Mouse (Mus musculus): ENCODE data around the gene Asgr2.
"Not testable (repeated sequence)": the region's sequence is repeated elsewhere in the genome, so short reads cannot be mapped to it uniquely, and the experiment has no call there.

Asgr2 gene

DNA sequence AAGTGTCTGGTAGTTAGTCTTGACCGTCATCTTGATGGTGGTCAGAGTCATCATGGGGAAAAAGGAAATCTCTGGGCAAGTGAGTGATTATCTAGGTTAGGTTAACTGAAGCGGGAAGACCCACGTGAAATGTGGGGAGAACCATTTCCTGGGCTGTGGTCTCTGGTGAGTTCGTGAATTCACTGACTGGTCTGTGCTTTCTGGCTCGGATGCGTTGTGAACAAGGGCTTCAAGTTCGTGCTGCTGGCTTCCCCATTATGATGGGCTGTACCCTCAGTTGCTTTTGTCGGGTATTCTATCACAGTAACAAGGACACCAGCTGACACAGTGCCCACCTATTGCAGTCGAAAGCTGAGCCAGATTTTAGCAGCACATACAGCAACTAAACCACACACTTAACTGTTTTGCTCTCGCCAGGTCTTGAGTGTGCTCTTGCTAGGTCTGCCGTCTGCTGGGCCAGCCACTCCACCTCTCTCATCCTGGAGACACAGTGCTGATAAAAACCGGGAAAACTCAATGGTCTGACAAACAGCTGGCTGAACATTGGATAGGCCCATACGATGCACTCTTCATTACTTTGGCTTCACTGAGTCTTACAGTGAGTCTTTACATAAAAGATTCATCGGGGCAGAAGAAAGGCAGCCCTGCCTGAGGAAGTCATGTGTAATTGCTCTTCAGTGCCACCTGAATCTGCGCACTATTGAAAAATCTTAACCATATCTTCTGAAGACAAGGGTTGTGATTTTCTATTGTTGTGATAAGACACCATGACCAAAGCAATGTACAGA, 11.4 kb upstream of the Asgr2 start:
- DNase-seq (ENCODE audit: inconsistent age in 2 of 2, low spot score in 1 of 2), result no peak

DNA sequence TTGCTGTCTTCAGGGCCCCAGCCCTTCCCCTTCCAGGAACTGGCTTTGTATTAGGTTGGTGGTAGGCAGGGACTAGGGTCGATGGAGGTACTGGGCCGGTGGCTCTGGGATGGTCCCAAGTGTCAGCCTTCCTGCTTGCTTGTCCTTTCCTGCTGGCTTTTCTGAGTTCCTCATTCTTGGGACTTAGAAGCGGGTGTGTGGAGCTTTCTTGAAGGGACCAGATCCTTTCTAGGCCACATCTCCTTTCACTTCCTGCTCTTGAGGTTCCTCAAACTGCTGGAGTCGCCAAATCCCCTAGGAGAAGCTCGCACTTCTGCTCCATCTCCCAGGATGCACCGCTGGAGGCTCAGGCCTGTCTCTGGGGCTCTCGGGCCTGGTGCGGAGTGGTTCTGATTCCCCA, 7.9 kb upstream of the Asgr2 start:
- DNase-seq (ENCODE audit: inconsistent age in 2 of 2, low spot score in 1 of 2), result no peak

DNA sequence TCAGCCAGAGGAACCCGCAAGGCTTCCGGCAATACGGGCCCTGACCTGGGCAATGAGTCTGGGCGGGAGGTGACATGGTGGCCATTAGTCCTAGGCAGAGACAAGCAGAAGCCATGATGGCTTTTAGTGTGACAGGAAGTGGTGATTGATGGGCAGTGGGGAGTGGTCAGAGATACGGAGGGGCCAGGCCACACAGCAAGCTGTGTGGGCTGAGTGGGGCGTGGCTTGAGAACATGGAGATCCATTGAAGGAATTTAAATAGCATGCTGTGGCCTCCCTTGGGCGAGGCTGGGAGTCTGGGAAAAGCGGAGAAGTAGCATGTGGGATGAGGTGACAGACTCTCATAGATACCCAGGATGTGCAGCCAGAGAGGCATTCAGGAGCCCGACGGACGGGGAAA, 5.0 kb downstream of the Asgr2 start:
- DNase-seq (ENCODE audit: inconsistent age in 2 of 2, low spot score in 1 of 2), result no peak

DNA sequence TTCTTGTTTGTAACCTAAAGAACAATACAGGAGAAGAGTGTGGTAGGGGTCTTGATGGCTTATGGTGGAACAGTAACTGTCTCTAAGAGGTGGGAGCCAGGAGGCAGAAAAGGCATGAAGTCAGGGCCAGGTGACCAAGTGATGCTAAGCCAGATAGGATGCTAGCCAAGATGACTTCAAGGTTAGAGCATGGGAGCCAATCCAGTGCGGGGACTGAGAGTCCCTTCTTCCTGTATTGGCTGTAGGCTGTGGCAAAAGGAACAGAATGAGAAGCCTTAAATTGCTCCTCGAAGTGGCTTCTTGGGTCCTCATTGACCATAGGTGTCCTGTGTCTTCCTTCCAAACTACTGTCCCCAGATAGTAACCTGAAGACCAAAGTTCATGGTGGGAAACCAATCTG, 6.7 kb downstream of the Asgr2 start:
- peak in 1 of 2 experiments; percentile 56 for DNase-seq (ENCODE audit: inconsistent age in 2 of 2, low spot score in 1 of 2)

DNA sequence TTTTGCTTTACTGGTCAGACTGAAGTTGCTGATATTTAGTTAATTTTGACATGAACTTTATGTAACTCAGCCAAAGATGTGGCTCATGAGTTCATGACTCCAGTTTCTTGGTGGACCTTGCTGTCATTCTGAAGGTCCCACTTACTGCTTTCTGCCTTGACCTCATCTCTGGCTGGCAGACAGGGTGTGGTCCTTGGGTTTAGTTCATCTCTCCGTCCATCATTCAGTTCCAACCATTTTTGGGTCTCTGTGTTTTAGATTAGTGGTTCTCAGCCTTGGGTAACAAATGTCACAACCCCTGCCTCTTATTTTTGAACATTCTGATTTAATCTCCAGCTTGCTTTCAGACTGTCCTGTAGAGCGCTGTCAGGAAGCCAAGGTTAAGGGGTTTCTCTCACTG, 7.4 kb downstream of the Asgr2 start:
- DNase-seq (ENCODE audit: inconsistent age in 2 of 2, low spot score in 1 of 2), result peak; percentile 36 to 78

DNA sequence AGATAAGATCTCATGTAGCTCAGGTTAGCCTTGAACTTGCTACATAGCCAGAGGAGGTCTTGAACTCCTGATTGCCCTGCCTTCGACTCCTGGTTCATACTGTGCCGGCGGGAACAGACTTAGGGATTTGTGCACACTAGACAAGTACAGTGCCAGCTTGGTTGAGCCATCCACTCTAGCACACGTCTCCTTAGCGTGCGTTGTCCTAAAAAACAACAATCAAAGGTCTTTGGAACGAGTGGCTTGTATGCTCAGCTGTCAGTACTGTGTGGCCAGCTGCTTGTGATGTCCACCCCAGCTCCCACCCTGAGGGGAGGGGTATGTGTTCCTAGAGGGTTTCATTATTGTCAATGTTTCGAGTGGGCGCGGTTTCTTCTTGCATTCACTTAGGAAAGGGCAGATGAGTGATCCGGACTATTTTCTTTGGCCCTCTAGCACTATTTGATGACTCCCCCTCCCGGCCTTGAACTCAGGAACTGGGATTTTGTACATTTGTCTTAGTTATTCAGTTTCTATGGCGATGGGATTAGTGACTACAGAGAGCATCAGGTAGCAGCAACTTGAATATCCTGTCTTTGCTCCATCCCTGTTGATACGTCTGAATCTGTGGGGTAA, 11.4 kb downstream of the Asgr2 start:
- DNase-seq (ENCODE audit: inconsistent age in 2 of 2, low spot score in 1 of 2), result peak in 1 of 2 experiments; percentile 73

DNA sequence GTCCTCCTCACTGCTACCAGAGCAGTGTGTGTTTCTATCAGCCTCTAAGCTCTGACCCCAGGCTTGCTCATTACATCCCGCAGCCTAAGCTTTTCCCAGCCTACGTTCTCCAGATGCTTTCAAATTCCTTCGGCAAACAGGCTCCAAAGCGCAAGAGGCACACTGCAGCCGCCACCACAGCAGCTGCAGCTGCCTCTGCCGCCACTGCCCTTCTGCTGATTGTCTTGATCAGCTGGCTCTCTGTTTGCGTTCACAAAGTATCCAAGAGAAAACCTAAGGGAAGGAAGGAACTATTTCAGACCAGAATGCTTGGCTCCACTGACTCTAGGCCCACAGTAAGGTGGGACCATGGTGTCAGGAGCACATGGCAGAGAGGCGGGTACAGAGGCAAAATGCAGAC, 14.6 kb downstream of the Asgr2 start:
- DNase-seq (ENCODE audit: inconsistent age in 2 of 2, low spot score in 1 of 2), result no peak

DNA sequence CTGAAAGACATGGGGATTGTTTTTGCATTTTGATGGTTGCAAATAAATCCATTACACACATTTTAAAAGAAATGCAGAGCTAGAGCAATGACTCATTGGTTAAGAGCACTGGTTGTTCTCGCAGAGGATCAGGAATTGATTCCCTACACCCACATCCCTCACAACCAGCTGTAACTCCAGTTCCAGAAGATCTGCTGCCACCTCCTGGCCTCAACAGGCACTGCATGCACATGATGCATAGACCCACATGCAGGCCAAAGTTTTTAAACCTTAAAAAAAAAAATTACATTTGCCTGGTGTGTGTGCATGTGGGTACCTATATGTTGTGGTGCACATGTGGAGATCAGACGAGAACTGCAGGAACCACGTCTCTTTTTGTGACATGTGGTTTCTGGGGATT, 17.7 kb downstream of the Asgr2 start:
- DNase-seq (ENCODE audit: inconsistent age in 2 of 2, low spot score in 1 of 2), result peak in 1 of 2 experiments; percentile 75

DNA sequence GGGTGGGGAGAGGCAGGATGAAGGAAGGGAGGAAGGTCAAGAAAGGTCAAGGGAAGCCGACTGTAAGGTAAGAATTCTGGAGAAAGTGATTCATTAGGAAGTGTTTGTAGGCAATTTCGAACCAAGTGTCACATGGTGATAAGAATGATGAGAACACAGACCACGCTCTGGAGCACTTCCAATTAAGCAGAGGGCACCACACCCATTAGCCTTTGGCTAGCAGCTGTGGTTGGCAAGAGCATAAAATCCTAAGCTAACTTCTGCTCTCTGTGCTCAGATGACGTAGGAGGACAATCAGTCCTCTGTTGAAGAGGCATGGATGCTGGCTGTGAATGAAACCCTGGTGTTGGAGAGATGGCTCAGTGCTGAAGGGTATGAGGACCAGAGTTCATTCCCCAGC, 22.1 kb downstream of the Asgr2 start:
- DNase-seq (ENCODE audit: inconsistent age in 2 of 2, low spot score in 1 of 2), result no peak

DNA sequence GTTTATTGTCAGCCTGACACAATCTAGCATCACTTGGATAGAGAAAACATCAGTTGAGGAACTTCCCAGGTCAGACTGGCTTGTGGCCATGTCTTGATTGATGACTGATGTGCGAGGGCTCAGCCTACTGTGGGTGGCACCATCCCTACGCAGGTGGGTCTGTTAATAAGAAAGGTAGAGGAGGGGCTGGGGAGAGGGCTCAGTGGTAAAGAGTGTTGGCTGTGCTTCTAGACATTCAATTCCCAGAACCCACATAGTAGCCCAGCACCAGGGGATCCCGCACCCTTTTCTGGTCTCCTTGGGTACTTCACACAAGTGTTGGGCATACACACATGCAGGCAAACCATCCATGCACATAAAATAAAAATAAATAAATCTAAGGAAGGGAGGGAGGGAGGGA, 23.5 kb downstream of the Asgr2 start:
- no peak for DNase-seq (ENCODE audit: inconsistent age in 2 of 2, low spot score in 1 of 2)

DNA sequence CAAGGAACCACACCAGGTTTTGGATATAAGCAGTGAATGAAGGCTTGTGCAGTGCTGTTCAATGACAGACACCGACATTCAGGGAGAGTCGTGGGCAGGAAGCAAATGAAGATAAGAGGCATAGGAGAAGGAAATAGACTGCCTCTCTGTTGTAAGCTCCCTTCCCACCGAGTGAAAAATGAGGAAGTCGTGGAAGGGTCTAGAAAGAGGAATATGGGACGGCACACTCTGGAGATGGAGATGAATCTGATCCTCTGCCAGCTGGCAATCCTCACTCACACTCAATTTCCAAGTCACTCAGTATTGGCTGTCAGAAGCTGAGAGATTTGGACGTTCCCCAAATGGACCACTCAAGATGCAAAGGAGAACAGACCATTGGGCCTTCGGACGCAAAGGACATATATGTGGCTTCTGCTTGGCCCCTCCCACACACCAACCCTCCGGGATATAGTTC, 37.5 kb downstream of the Asgr2 start, which contains the start of gene Mgl2:
Gene Mgl2, plus strand, starts transcription at position 404 of the 454 bp plus-strand sequence.
- DNase-seq (ENCODE audit: inconsistent age in 2 of 2, low spot score in 1 of 2), result no peak

DNA sequence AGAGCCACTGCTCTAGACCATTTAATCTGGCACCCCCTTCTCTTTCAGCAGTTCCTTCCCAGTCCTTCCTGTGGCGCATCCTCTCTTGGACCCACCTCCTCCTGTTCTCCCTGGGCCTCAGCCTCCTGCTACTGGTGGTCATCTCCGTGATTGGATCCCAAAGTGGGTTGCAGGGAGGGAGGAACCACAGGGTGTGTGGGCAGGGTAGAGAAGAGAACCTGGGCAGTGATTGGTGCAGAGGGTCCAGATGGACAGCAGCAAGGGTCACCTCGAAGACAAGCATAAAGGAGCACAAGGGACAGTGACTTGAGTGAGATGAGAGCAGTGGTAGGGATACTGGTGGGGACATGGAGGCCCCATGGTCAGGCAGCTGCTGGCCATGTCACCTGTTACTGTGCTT, 42.6 kb downstream of the Asgr2 start:
- not testable (repeated sequence) for DNase-seq (ENCODE audit: inconsistent age in 2 of 2, low spot score in 1 of 2)

DNA sequence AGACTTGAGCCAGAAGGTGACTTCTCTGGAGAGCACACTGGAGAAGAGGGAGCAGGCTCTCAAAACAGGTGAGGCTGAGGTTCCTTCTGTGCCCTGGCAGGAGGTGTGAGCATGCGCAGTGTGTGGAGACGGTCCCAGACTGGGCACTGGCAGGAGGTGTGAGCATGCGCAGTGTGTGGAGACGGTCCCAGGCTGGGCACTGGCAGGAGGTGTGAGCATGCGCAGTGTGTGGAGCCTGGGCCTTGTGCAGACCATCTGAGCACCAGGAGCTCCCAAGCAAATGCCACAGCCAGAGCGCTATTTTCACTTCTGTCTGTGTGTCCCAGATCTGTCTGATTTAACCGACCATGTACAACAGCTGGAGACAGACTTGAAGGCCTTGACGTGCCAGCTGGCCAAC, 43.5 kb downstream of the Asgr2 start:
- DNase-seq (ENCODE audit: inconsistent age in 2 of 2, low spot score in 1 of 2), result not testable (repeated sequence)

DNA sequence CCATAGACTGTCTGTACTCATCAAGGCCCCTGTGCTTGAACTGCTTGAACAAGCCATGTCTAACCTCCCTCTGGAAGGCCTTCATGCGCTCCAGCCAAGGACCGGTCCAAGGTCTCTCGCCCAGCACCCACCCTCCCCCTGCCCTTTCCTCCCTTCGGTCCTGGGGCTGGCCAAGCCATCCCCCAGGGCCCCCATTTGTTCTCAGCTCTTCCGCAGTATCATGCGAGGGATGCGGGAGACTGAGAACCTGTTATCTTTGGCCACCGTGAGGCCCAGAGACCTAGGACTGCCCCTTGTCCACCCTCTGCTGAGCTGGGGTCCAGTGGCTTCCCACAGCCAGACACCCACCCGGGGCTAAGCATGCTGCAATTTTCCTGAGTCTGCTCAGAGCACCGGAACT, 46.7 kb downstream of the Asgr2 start:
- peak in 1 of 2 experiments; percentile 29 for DNase-seq (ENCODE audit: inconsistent age in 2 of 2, low spot score in 1 of 2)

DNA sequence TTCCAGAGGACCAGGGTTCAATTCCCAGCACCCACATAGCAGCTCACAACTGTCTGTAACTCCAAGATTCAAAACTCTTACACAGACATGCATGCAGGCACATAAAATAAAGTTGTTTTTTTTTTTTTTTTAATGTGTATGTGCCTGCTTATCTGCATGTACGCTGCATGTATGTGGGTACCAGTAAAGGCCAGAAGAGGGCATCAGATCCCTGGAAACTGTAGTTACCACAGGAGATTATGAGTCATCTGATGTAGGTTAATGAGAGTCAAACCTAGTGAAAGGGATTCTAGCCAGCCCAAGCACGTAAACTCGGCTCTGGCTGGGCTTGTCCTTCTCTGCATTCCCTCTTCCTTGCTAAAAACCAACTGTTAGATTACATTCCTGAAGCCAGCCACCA, 58.6 kb downstream of the Asgr2 start:
- peak in 1 of 2 experiments; percentile 46 for DNase-seq (ENCODE audit: inconsistent age in 2 of 2, low spot score in 1 of 2)

Data from adrenal gland, adult (tissue).